Mouse (Mus musculus) liver, embryonic 16.5 days (tissue): ENCODE results near the gene Helb. TPM values are rescaled to one million over a fixed set of nuclear protein-coding genes. Genes with fewer than 3 reads are reported as not detected.

Source experiments
- ATAC-seq: fragments of 200-750 bp; cut with Nextera tagmentation; 2 replicates; pipeline ENCODE4 v1.8.0; 2017; ENCODE audit warnings: low read depth, mild to moderate bottlenecking, moderate number of reproducible peaks, moderate library complexity
- H3K27ac ChIP-seq: fragments of 300-500 bp; sonication (generic); 2 replicates; pipeline ENCODE4 v1.5.1; 2014; ENCODE audit warnings: mild to moderate bottlenecking, low read length
- H3K27me3 ChIP-seq: fragments of 300-500 bp; sonication (generic); 2 replicates; pipeline ENCODE4 v1.6.1; 2014; ENCODE audit warnings: low read depth, low read length, mixed read lengths; ENCODE audit not compliant: control insufficient read depth, insufficient read depth
- H3K36me3 ChIP-seq: fragments of 300-500 bp; sonication (generic); 2 replicates; pipeline ENCODE4 v1.6.1; 2014; ENCODE audit warnings: mild to moderate bottlenecking; ENCODE audit not compliant: control insufficient read depth, insufficient read depth
- H3K4me1 ChIP-seq: fragments of 300-500 bp; sonication (generic); 2 replicates; pipeline ENCODE4 v1.6.1; 2014; ENCODE audit warnings: low read depth, low read length, mixed read lengths; ENCODE audit not compliant: control insufficient read depth
- H3K4me2 ChIP-seq: fragments of 300-500 bp; sonication (generic); 2 replicates; pipeline ENCODE4 v1.6.1; 2014; ENCODE audit warnings: low read depth, low read length, mixed read lengths
- H3K4me3 ChIP-seq: fragments of 300-500 bp; sonication (generic); 2 replicates; pipeline ENCODE4 v1.5.1; 2014; ENCODE audit warnings: low read depth, mild to moderate bottlenecking, low read length
- H3K9ac ChIP-seq: fragments of 300-500 bp; sonication (generic); 2 replicates; pipeline ENCODE4 v1.6.1; 2014; ENCODE audit warnings: low read depth, low read length
- H3K9me3 ChIP-seq: fragments of 300-500 bp; sonication (generic); replicated peaks from 2 replicates; pipeline ENCODE4 v1.6.1; 2016; ENCODE audit warnings: low read length; ENCODE audit not compliant: control insufficient read depth
- WGBS: fragments of 180-500 bp; shearing (Covaris S2); extraction: QIAGEN DNeasy Blood & Tissue Kit; methylation state at CpG from one replicate; pipeline ENCODE4 v1.1.7; 2014; ENCODE audit not compliant: insufficient replicate concordance; 5-methylcytosine and 5-hydroxymethylcytosine counted together
- polyA plus RNA-seq: library from polyadenylated mRNA; unstranded; fragments of >200 nt; fragmentation: Nextera tagmentation; extraction: Ambion mirVana; gene quantifications from 2 replicates; pipeline ENCODE4 v1.2.1, GENCODE M21; 2015

The Helb gene
- polyA plus RNA-seq, 1 experiment from 2014 or later = 7.7 TPM

- Histone ChIP-seq H3K27ac (no peak overlapping the region), H3K27me3 (no peaks in the 10 kb centered on the region), H3K36me3 (peaks cover 16% of the 10 kb centered on the region), H3K9ac (no peak overlapping the region), H3K4me3 (no peak overlapping the region), H3K4me1 (no peaks in the 10 kb centered on the region), H3K4me2 (no peak overlapping the region), H3K9me3 (no peaks in the 10 kb centered on the region)
- ATAC-seq = peak; percentile 47; the same call in 1 of the 2 replicates
- 87% methylated on average over 1 of the region's 1 CpGs for WGBS
These were observed 12.0 kb downstream of the Helb start for GRCm38 (mm10) chr10:120100806-120101205.

GRCm38 (mm10) chr10:120097564-120097963 is 15.2 kb downstream of the Helb start:
- no peak overlapping the region for H3K9ac ChIP-seq
- WGBS = 83% methylated on average over 5 of the region's 5 CpGs
- H3K4me1 ChIP-seq = no peaks in the 10 kb centered on the region
- no peak for ATAC-seq
- no peaks in the 10 kb centered on the region for H3K9me3 ChIP-seq
- H3K4me3 ChIP-seq = no peak overlapping the region
- peaks cover 11% of the 10 kb centered on the region for H3K36me3 ChIP-seq
- no peak overlapping the region for H3K27ac ChIP-seq
- no peak overlapping the region for H3K4me2 ChIP-seq
- no peaks in the 10 kb centered on the region for H3K27me3 ChIP-seq

- ATAC-seq = no peak
- Histone ChIP-seq H3K27me3 (no peaks in the 10 kb centered on the region), H3K4me3 (no peak overlapping the region), H3K4me1 (no peaks in the 10 kb centered on the region), H3K36me3 (peaks cover 15% of the 10 kb centered on the region), H3K9ac (no peak overlapping the region), H3K4me2 (no peak overlapping the region), H3K9me3 (no peaks in the 10 kb centered on the region), H3K27ac (no peak overlapping the region)
- WGBS = 86% methylated on average over 5 of the region's 5 CpGs
These were observed 17.1 kb downstream of the Helb start for GRCm38 (mm10) chr10:120095716-120096115.

GRCm38 (mm10) chr10:120095136-120095535 is 17.7 kb downstream of the Helb start:
- 85% methylated on average over 9 of the region's 9 CpGs for WGBS
- Histone ChIP-seq H3K27ac (no peak overlapping the region), H3K4me3 (no peak overlapping the region), H3K9ac (no peak overlapping the region), H3K36me3 (peaks cover 15% of the 10 kb centered on the region), H3K9me3 (no peaks in the 10 kb centered on the region), H3K4me1 (no peaks in the 10 kb centered on the region), H3K4me2 (no peak overlapping the region), H3K27me3 (no peaks in the 10 kb centered on the region)
- no peak for ATAC-seq

GRCm38 (mm10) chr10:120092548-120092947 is 20.2 kb downstream of the Helb start:
- Histone ChIP-seq H3K9me3 (no peaks in the 10 kb centered on the region), H3K27ac (no peak overlapping the region), H3K4me1 (no peaks in the 10 kb centered on the region), H3K9ac (no peak overlapping the region), H3K4me3 (no peak overlapping the region), H3K27me3 (no peaks in the 10 kb centered on the region), H3K36me3 (peaks cover 27% of the 10 kb centered on the region), H3K4me2 (no peak overlapping the region)
- no peak for ATAC-seq
- 81% methylated on average over 12 of the region's 12 CpGs for WGBS

GRCm38 (mm10) chr10:120077850-120078249 is 34.9 kb downstream of the Helb start:
- Histone ChIP-seq H3K36me3 (no peaks in the 10 kb centered on the region), H3K27ac (no peak overlapping the region), H3K9ac (no peak overlapping the region), H3K9me3 (no peaks in the 10 kb centered on the region), H3K4me1 (no peaks in the 10 kb centered on the region), H3K4me3 (no peak overlapping the region), H3K27me3 (no peaks in the 10 kb centered on the region), H3K4me2 (no peak overlapping the region)
- 63% methylated on average over 3 of the region's 3 CpGs for WGBS
- ATAC-seq = no peak

- Histone ChIP-seq H3K4me1 (no peaks in the 10 kb centered on the region), H3K36me3 (no peaks in the 10 kb centered on the region), H3K27me3 (no peaks in the 10 kb centered on the region), H3K27ac (no peak overlapping the region), H3K4me2 (no peak overlapping the region), H3K9me3 (no peaks in the 10 kb centered on the region), H3K9ac (no peak overlapping the region), H3K4me3 (no peak overlapping the region)
- WGBS = 85% methylated on average over 10 of the region's 10 CpGs
- no peak for ATAC-seq
These were observed 46.5 kb downstream of the Helb start for GRCm38 (mm10) chr10:120066319-120066718.

- no peak overlapping the region for H3K4me2 ChIP-seq
- no peaks in the 10 kb centered on the region for H3K27me3 ChIP-seq
- 7% methylated on average over 5 of the region's 5 CpGs for WGBS
- no peaks in the 10 kb centered on the region for H3K9me3 ChIP-seq
- no peaks in the 10 kb centered on the region for H3K36me3 ChIP-seq
- no peak overlapping the region for H3K27ac ChIP-seq
- H3K4me1 ChIP-seq = no peaks in the 10 kb centered on the region
- no peak overlapping the region for H3K4me3 ChIP-seq
- no peak overlapping the region for H3K9ac ChIP-seq
- no peak for ATAC-seq
These were observed 48.4 kb downstream of the Helb start for GRCm38 (mm10) chr10:120064424-120064823.

GRCm38 (mm10) chr10:120061238-120062130 is 51.3 kb downstream of the Helb start:
- Histone ChIP-seq H3K4me3 (no peak overlapping the region), H3K27ac (no peak overlapping the region), H3K9me3 (no peaks in the 10 kb centered on the region; the same call in 1 of the 2 replicates), H3K4me2 (no peak overlapping the region), H3K4me1 (no peaks in the 10 kb centered on the region), H3K9ac (no peak overlapping the region), H3K27me3 (no peaks in the 10 kb centered on the region), H3K36me3 (no peaks in the 10 kb centered on the region)
- ATAC-seq = no peak
- 64% methylated on average over 24 of the region's 24 CpGs for WGBS
